Mouse (Mus musculus) sigmoid colon, adult 10 weeks (tissue): ENCODE data around the gene Nop16. TPM values are rescaled to one million over a fixed set of nuclear protein-coding genes. Genes with fewer than 3 reads are reported as not detected.

ENCODE experiments used
- polyA plus RNA-seq: library from polyadenylated mRNA; stranded (reverse); fragments of 350-450 nt; fragmentation: Illumina TruSeq; extraction: RNeasy Lipid Tissue Mini Kit (QIAGEN cat#74804); gene quantifications from one replicate; pipeline ENCODE4 v1.2.3, GENCODE M21; 2014; ENCODE audit warnings: low read depth, low replicate concordance

Gene Nop16
- 12.6 TPM for polyA plus RNA-seq

GRCm38 (mm10) chr13:54589996-54590951, at the start of gene Nop16, which contains the start of gene Higd2a:
Gene Nop16 (minus strand): TSS chr13:54590090.
Gene Higd2a (plus strand): TSS chr13:54590207.

DNA sequence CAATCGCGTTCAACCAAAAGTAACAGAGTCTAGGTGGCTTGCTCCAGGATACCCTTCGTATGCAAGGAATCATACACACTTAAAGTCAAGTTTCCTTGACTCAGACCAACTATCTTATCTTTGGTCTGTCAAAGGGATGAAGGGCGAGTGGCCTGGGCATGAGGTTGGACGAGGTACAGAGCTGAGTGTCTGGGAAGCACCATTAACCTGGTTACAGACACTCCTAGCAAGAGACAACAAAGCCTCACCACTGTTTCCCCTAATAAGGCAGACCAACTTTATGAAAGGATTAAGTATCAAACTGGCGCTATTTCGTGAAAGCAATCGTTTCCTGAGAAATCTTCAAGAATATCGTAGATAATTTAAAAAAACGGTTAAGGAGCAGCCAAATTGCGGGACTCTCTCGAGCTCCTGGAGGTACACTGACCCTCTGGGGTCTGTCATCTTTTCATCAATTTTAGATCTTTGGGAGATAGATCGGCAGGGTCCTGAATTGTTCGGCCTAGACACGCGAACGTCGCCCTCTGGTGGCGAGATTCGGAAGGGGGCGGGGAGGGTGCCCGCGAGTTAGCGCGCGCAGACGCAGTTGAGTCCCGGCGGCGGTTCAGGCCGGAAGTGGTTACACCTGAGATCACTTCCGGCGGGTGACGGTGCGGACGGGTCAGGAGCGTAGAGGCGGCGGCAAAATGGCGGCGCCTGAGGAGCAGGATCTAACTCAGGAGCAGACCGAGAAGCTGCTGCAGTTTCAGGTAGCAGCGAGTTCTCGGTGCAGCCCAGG, 31.5 kb upstream of the Nop16 start, which contains the start of gene Faf2:
Gene Faf2, plus strand, starts transcription at position 630 of the 778 bp plus-strand sequence.

DNA sequence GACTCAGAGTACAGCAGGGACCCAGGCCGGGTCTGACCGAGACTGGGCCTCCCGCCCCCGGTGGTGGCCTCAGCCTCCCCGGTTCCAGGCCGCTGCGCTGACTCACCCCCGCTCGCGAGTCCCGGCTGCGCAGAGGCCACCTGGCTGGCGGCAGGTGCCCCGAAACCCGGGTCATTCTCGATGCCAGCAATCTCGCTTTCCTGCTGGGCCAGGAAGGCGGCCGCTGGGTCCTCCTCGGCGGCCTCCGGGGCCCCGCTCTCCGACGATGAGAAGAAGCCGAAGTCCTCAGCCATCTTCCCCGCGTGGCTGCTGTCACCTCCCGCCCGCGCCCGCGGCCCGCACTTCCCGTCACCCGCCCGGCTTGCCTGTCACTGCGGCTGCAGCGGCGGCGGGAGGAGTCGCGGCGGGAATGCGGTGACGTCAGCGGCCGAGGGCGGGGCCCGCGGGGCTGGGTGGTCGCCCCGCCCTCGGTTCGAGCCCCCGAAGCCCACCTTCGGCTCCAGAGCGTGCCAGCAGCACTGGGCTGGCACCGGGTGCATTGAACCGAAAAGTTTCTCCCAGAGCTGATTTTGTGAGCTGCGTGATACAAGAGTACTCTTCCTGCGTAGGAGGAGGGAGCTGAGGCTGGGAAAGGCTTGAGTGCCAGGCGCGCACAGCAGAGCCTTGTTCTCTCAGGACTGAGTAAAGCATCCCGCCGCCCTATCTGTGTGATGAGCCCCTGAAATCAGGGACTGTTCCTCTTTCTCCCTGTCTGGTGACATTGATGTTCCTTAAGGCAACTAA, 21.3 kb upstream of the Nop16 start, which contains the start of gene Cltb:
Gene Cltb, minus strand, starts transcription at position 373 of the 783 bp plus-strand sequence.

GRCm38 (mm10) chr13:54574854-54575481, 14.9 kb downstream of the Nop16 start, which contains the start of gene Arl10:
Gene Arl10 (plus strand): TSS chr13:54575015.

GRCm38 (mm10) chr13:54565201-54565581, 24.7 kb downstream of the Nop16 start, which contains the start of gene 4833439L19Rik:
Gene 4833439L19Rik (minus strand): TSS chr13:54565435.

Other genes starting within 250 kb of the Nop16 start
- gene Cplx2, start 218.7 kb downstream of the Nop16 start, polyA plus RNA-seq, result 6.8 TPM
- 3.2 TPM for gene Thoc3, start 121.2 kb downstream of the Nop16 start, polyA plus RNA-seq
- gene Simc1, start 86.3 kb downstream of the Nop16 start, polyA plus RNA-seq, result 7.9 TPM
- gene 4833439L19Rik, start 24.7 kb downstream of the Nop16 start, polyA plus RNA-seq, result 144 TPM
- 4.1 TPM for gene Arl10, start 15.1 kb downstream of the Nop16 start, polyA plus RNA-seq
- 25.6 TPM for gene Higd2a, start 117 bp upstream of the Nop16 start, polyA plus RNA-seq
- gene Cltb, start 21.3 kb upstream of the Nop16 start, polyA plus RNA-seq, result 28.8 TPM
- 42.0 TPM for gene Faf2, start 31.7 kb upstream of the Nop16 start, polyA plus RNA-seq
- 44.9 TPM for gene Rnf44, start 103.8 kb upstream of the Nop16 start, polyA plus RNA-seq
- 33.2 TPM for gene Cdhr2, start 111.4 kb upstream of the Nop16 start, polyA plus RNA-seq
- not detected for gene Gprin1, start 159.8 kb upstream of the Nop16 start, polyA plus RNA-seq
- 0.41 TPM for gene Sncb, start 176.5 kb upstream of the Nop16 start, polyA plus RNA-seq
- not detected for gene Eif4e1b, start 193.9 kb upstream of the Nop16 start, polyA plus RNA-seq
- 3.0 TPM for gene Tspan17, start 199.3 kb upstream of the Nop16 start, polyA plus RNA-seq